Mouse (Mus musculus): ENCODE data around the gene Slc25a43. TPM values are rescaled to one million over a fixed set of nuclear protein-coding genes. Genes with fewer than 3 reads are reported as not detected.

Slc25a43 gene
- 1.6 and 2.3 TPM in 2 replicates for polyA plus RNA-seq (2016; fragmentation: Nextera tagmentation; extraction: Ambion mirVana)

GRCm38 (mm10) chrX:36743503-36744101 is at the start of gene Slc25a43:
Slc25a43 (plus strand) TSS chrX:36743659.
- H3K4me3 ChIP-seq = peak within 1 kb of the TSS; percentile 54
- H3K27me3 ChIP-seq (ENCODE audit: low read depth, poor library complexity, severe bottlenecking) = no peaks in the 10 kb centered on the region
- no peaks in the 10 kb centered on the region for H3K36me3 ChIP-seq
- H3K4me1 ChIP-seq = no peaks in the 10 kb centered on the region
- no peaks in the 10 kb centered on the region for H3K9me3 ChIP-seq (replicated peaks)
- 6% methylated on average over 36 of the region's 36 CpGs for WGBS
- H3K27ac ChIP-seq = peak within 1 kb of the TSS; percentile 81
- peak; percentile 50 for DNase-seq (ENCODE audit: low spot score)

GRCm38 (mm10) chrX:36740124-36740951 is 3.1 kb upstream of the Slc25a43 start:
- Histone ChIP-seq H3K9me3 (replicated peaks) (no peaks in the 10 kb centered on the region), H3K27ac (no peak overlapping the region), H3K4me1 (no peaks in the 10 kb centered on the region), H3K27me3 (ENCODE audit: low read depth, poor library complexity, severe bottlenecking) (no peaks in the 10 kb centered on the region), H3K36me3 (no peaks in the 10 kb centered on the region), H3K4me3 (no peak overlapping the region)
- DNase-seq (ENCODE audit: low spot score) = no peak
- WGBS = 95% methylated on average over 13 of the region's 13 CpGs

- H3K4me3 ChIP-seq = no peak overlapping the region
- H3K27me3 ChIP-seq (ENCODE audit: low read depth, poor library complexity, severe bottlenecking) = no peaks in the 10 kb centered on the region
- 34% methylated on average over 6 of the region's 6 CpGs for WGBS
- no peaks in the 10 kb centered on the region for H3K36me3 ChIP-seq
- H3K9me3 ChIP-seq (replicated peaks) = no peaks in the 10 kb centered on the region
- DNase-seq (ENCODE audit: low spot score) = no peak
- no peaks in the 10 kb centered on the region for H3K4me1 ChIP-seq
- no peak overlapping the region for H3K27ac ChIP-seq
Observed at GRCm38 (mm10) chrX:36741278-36741677, 2.2 kb upstream of the Slc25a43 start.

- no peaks in the 10 kb centered on the region for H3K27me3 ChIP-seq (ENCODE audit: low read depth, poor library complexity, severe bottlenecking)
- WGBS = 93% methylated on average over 5 of the region's 5 CpGs
Observed at GRCm38 (mm10) chrX:36742744-36743143, 715 bp upstream of the Slc25a43 start.

GRCm38 (mm10) chrX:36744735-36745134 is 1.3 kb downstream of the Slc25a43 start:
- no peaks in the 10 kb centered on the region for H3K9me3 ChIP-seq (replicated peaks)
- DNase-seq (ENCODE audit: low spot score) = no peak
- 55% methylated on average over 7 of the region's 7 CpGs for WGBS
- no peaks in the 10 kb centered on the region for H3K27me3 ChIP-seq (ENCODE audit: low read depth, poor library complexity, severe bottlenecking)
- no peaks in the 10 kb centered on the region for H3K36me3 ChIP-seq
- no peak overlapping the region for H3K4me3 ChIP-seq
- no peak overlapping the region for H3K27ac ChIP-seq
- H3K4me1 ChIP-seq = no peaks in the 10 kb centered on the region

More at GRCm38 (mm10) chrX:36742744-36743143, 715 bp upstream of the Slc25a43 start:
- Histone ChIP-seq H3K27ac (no peak overlapping the region), H3K9me3 (replicated peaks) (no peaks in the 10 kb centered on the region), H3K36me3 (no peaks in the 10 kb centered on the region), H3K4me3 (no peak overlapping the region), H3K4me1 (no peaks in the 10 kb centered on the region)
- no peak for DNase-seq (ENCODE audit: low spot score)

GRCm38 (mm10) chrX:36745333-36745732 is 1.9 kb downstream of the Slc25a43 start:
- 96% methylated on average over 6 of the region's 7 CpGs for WGBS

GRCm38 (mm10) chrX:36746789-36747188 is 3.3 kb downstream of the Slc25a43 start:
- DNase-seq (ENCODE audit: low spot score) = no peak
- Histone ChIP-seq H3K4me3 (no peak overlapping the region), H3K36me3 (no peaks in the 10 kb centered on the region), H3K4me1 (no peaks in the 10 kb centered on the region), H3K27me3 (ENCODE audit: low read depth, poor library complexity, severe bottlenecking) (no peaks in the 10 kb centered on the region), H3K9me3 (replicated peaks) (no peaks in the 10 kb centered on the region), H3K27ac (no peak overlapping the region)
- 89% methylated on average over 8 of the region's 8 CpGs for WGBS

More at GRCm38 (mm10) chrX:36745333-36745732, 1.9 kb downstream of the Slc25a43 start:
- Histone ChIP-seq H3K4me3 (no peak overlapping the region), H3K27ac (no peak overlapping the region), H3K36me3 (no peaks in the 10 kb centered on the region), H3K9me3 (replicated peaks) (no peaks in the 10 kb centered on the region), H3K4me1 (no peaks in the 10 kb centered on the region), H3K27me3 (ENCODE audit: low read depth, poor library complexity, severe bottlenecking) (no peaks in the 10 kb centered on the region)
- no peak for DNase-seq (ENCODE audit: low spot score)

- 66% methylated on average over 3 of the region's 3 CpGs for WGBS
- H3K4me1 ChIP-seq = no peaks in the 10 kb centered on the region
- H3K9me3 ChIP-seq (replicated peaks) = no peaks in the 10 kb centered on the region
- H3K27me3 ChIP-seq (ENCODE audit: low read depth, poor library complexity, severe bottlenecking) = no peaks in the 10 kb centered on the region
- DNase-seq (ENCODE audit: low spot score) = no peak
- H3K36me3 ChIP-seq = no peaks in the 10 kb centered on the region
- no peak overlapping the region for H3K27ac ChIP-seq
- no peak overlapping the region for H3K4me3 ChIP-seq
Observed at GRCm38 (mm10) chrX:36748573-36748972, 5.1 kb downstream of the Slc25a43 start.

GRCm38 (mm10) chrX:36749281-36749785 is 5.9 kb downstream of the Slc25a43 start:
- Histone ChIP-seq H3K27me3 (ENCODE audit: low read depth, poor library complexity, severe bottlenecking) (no peaks in the 10 kb centered on the region), H3K36me3 (no peaks in the 10 kb centered on the region), H3K27ac (no peak overlapping the region), H3K4me1 (no peaks in the 10 kb centered on the region), H3K4me3 (no peak overlapping the region), H3K9me3 (replicated peaks) (no peaks in the 10 kb centered on the region)
- 89% methylated on average over 6 of the region's 6 CpGs for WGBS
- DNase-seq (ENCODE audit: low spot score) = no peak

GRCm38 (mm10) chrX:36750591-36750990 is 7.1 kb downstream of the Slc25a43 start:
- DNase-seq (ENCODE audit: low spot score) = no peak
- Histone ChIP-seq H3K27ac (no peak overlapping the region), H3K9me3 (replicated peaks) (no peaks in the 10 kb centered on the region), H3K4me3 (no peak overlapping the region), H3K27me3 (ENCODE audit: low read depth, poor library complexity, severe bottlenecking) (no peaks in the 10 kb centered on the region), H3K4me1 (no peaks in the 10 kb centered on the region), H3K36me3 (no peaks in the 10 kb centered on the region)
- 92% methylated on average over 1 of the region's 1 CpGs for whole genome bisulfite sequencing

- H3K27me3 ChIP-seq (ENCODE audit: low read depth, poor library complexity, severe bottlenecking) = no peaks in the 10 kb centered on the region
- no peak overlapping the region for H3K27ac ChIP-seq
- H3K36me3 ChIP-seq = no peaks in the 10 kb centered on the region
- no peaks in the 10 kb centered on the region for H3K4me1 ChIP-seq
- no peak for DNase-seq (ENCODE audit: low spot score)
- no peaks in the 10 kb centered on the region for H3K9me3 ChIP-seq (replicated peaks)
- 93% methylated on average over 3 of the region's 3 CpGs for WGBS
- no peak overlapping the region for H3K4me3 ChIP-seq
Observed at GRCm38 (mm10) chrX:36752586-36752985, 9.1 kb downstream of the Slc25a43 start.

GRCm38 (mm10) chrX:36757796-36758472 is 14.5 kb downstream of the Slc25a43 start:
- 63% methylated on average over 7 of the region's 7 CpGs for WGBS
- H3K27ac ChIP-seq = no peak overlapping the region
- no peak overlapping the region for H3K4me3 ChIP-seq
- DNase-seq (ENCODE audit: low spot score) = no peak
- H3K36me3 ChIP-seq = no peaks in the 10 kb centered on the region
- H3K27me3 ChIP-seq (ENCODE audit: low read depth, poor library complexity, severe bottlenecking) = no peaks in the 10 kb centered on the region
- H3K9me3 ChIP-seq (replicated peaks) = no peaks in the 10 kb centered on the region
- H3K4me1 ChIP-seq = no peaks in the 10 kb centered on the region

GRCm38 (mm10) chrX:36758566-36758965 is 15.1 kb downstream of the Slc25a43 start:
- Histone ChIP-seq H3K27me3 (ENCODE audit: low read depth, poor library complexity, severe bottlenecking) (no peaks in the 10 kb centered on the region), H3K4me1 (no peaks in the 10 kb centered on the region), H3K9me3 (replicated peaks) (no peaks in the 10 kb centered on the region), H3K4me3 (no peak overlapping the region), H3K27ac (no peak overlapping the region), H3K36me3 (no peaks in the 10 kb centered on the region)
- no peak for DNase-seq (ENCODE audit: low spot score)
- 77% methylated on average over 6 of the region's 6 CpGs for WGBS
